Mouse (Mus musculus) forelimb bud, embryonic 11.5 days (tissue): ENCODE measurements at regions not wholly inside any gene's neighbourhood (a gene's known extent, or its start where the extent isn't known, plus 50 kb on each side); places are given as distances from the start of the nearest gene placed in this dataset.

ENCODE experiments used
- DNase-seq: peaks from one replicate; pipeline ENCODE4 v3.0.0-alpha.2; 2012; ENCODE audit warnings: low read depth, low spot score

DNA sequence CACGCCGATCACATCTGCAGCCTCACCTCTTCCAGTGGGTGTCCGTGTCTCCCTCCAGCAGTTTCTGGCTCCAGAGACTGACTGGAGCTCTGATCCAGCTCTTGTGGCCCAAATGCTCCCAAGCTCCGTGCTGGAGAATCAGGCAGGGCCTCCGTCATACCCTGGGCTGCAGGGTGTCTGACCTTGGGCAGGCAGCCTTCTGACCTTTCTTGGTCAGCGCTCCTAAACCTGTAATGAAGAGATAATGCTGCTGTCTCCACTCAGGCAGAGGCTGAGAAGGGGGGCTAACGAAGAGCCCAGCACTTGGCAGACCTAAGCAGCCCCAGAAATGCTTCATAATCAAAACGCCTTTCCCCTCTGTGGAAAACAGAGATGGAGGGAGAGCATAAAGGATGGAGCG is 89.9 kb upstream of the Mef2a start:
- no peak for DNase-seq

DNA sequence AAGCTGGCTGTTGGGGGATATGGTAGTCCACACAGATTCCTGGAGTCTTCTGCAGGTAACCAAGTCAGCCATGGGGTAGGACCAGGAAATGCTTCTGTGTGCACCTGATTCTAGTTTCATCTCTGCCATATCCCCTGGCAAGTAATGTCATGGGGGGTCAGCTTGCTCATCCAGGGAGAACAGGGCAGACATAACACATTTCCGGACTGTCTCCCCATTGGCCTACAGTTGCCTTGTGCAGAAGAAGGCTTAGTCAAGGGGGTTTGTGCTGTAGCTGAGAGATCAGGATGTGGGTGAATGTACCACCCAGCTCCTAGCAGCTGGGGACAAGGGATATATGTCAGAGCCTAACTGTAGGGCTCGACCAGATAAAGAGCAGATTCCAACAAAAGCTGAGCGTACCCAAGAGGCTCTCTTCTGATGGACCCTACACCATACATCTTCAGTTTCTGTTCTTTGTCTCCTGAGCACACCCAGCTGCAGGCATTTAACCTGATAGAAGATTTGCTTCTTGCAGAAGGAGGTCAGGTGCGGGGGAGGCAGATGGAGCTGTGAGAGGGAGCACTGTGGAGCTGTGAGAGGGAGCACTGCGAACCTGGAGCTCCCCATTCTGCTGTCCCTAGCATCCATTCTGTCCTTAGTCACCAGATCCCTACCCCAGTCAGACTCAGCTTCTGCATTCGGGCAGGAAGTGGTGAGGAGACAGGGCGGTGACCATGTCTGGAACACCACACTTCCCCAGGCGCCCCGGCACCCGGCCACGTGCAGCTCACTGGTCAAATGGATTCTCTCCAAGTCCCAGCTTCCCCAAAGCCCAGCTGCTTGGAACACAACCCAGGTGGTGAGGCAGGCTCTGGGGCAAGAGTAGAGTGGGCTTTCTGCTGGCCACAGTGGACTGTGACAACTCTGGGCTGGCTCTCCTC is 88.9 kb upstream of the Mef2a start:
- DNase-seq = no peak

DNA sequence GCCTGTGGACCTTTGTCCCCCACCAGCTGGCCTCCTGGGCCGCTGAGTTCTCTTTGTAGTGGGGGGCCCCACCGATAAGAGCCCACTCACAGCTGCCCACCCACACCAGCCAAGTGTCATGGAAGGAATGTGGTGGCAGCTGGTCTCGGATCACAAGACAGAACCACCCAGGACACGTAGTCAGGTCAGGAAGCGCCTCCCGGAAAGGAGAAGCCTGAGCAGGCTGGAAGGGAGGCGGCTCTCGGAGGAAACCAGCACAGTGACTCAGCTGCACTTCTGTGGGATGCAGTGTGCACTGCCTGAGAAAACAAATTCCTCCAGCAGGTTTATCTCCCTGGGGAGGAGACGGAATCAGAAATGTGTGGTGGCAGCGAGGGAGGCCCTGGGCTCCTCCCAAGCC is 87.2 kb upstream of the Mef2a start:
- DNase-seq = no peak

DNA sequence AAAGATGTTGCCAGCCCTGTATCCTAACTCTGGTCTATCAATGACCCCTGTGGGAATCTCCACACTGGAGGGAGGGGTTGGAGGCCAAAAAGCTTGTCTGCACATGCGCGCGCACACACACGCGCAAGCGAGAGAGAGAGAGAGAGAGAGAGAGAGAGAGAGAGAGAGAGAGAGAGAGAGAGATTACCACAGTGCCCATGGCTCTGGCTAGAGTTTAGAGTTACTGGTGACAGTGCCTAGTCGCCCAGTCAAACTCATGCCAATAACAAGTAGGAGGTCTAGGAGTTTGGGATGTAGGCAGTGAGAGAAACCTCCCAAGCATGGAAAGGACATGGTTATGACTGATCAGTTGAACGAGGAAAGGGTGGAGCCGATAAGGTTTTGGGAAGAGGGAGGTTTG is 86.6 kb upstream of the Mef2a start:
- DNase-seq = no peak

DNA sequence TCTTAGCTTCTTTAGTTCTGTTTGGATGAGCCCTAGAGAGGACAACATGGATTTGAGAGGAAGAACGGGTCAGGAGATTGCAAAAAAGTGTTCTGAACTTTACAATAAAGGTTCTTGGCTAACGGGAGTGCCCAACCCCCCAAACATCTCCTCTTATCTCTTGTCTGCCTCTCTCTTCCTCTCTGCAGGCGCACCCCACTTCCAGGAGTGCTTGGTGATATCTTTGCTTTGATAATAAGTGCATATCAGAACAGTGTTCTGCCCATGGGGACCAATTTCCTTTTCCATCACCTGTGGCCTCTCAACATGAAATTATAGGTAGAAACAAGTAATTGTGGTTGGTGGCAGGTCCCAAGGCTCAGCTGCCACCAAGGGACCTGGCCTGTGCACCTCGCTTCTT is 86.0 kb upstream of the Mef2a start:
- no peak for DNase-seq

DNA sequence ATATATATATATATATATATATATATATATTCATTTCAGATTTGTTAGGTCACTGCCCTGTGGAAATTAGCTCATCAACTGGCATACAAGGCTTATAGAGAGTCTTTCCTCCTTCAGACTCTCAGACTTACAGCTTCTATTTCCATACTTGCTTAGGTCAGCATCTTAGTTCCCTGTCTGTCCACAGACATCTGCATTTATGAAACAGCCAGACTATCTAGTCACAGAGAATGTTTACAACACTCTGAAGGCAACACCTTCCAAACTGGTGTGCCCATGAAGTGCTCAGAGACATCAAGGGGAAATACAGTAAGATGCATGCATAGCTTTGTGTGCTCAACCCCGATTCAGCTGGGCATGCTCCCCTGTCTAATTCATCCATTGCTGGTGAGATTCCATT is 85.2 kb upstream of the Mef2a start:
- no peak for DNase-seq

DNA sequence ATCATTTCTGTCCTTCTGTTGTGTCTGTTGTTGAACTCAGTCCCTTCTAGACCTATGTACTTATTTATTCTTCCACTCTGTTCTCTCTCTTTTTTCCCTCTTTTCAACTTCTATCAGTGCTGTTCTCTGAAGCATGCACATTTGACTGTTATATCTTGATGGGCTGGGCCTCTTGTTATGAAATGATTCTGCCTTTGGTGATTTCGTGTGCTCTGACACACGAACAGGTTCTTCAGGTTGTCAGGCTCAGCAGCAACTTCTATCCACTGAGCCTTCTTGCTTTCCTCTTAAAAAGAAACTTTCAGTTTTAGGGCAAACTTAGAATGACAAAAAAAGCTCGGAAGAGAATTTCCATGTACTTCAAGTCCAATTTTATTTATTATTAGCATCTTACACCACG is 83.4 kb upstream of the Mef2a start:
- no peak for DNase-seq

DNA sequence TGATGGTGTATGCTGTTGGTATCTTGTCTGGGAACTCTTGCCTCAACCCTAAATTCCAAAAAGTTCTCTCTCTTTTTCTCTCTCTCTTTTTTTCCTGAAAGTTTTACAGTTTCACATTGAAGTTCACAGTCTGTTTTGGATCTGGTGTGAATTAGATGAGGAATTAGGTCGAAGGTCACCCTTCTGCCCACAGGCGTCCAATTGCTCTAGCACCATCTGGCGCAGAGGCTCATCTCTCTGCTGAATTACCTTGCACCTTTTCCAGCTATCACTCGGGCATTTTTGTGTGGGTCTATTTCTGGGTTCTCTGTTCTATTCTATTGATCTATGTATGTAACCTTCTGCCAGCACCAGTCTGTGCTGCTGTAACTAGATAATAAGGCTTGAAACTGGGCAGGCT is 81.8 kb upstream of the Mef2a start:
- DNase-seq = no peak

DNA sequence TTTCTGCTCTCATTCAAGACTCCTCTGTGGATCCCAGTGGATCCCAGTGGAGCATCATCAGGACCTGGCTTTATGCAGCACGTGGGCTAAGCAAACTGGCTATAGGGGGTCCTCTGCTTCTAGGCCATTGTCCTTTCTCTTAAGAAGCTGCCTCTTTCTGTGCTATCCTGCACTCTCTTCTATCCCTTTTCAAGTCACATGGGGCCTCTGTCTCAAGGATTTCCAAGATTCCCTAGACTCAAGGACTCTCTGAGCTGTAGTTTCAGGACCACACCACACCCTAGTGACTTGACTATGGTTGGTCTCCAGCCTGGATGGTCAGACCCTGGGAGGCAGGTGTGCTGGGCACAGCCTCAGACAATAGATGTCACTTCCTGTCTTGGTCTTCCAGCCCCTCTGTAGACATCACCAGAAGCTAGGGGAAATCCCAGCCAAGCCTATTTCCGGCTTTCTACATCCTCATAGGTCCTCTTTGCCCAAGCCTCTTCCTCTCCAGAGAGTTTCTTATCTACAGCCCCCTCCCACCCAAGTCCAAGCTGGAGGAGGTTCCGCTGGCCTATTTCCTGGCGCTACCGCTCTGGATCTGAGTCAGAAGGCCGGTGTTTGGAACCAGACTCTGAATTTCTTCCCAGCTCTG is 78.6 kb upstream of the Mef2a start:
- no peak for DNase-seq

- DNase-seq = no peak
Observed at GRCm38 (mm10) chr7:67446606-67447005, 73.9 kb upstream of the Mef2a start.

- no peak for DNase-seq
Observed at GRCm38 (mm10) chr7:67445203-67446041, 72.8 kb upstream of the Mef2a start.

GRCm38 (mm10) chr7:67444523-67444942 is 71.9 kb upstream of the Mef2a start:
- no peak for DNase-seq

- DNase-seq = no peak
Observed at GRCm38 (mm10) chr7:67443666-67444065, 71.0 kb upstream of the Mef2a start.

DNA sequence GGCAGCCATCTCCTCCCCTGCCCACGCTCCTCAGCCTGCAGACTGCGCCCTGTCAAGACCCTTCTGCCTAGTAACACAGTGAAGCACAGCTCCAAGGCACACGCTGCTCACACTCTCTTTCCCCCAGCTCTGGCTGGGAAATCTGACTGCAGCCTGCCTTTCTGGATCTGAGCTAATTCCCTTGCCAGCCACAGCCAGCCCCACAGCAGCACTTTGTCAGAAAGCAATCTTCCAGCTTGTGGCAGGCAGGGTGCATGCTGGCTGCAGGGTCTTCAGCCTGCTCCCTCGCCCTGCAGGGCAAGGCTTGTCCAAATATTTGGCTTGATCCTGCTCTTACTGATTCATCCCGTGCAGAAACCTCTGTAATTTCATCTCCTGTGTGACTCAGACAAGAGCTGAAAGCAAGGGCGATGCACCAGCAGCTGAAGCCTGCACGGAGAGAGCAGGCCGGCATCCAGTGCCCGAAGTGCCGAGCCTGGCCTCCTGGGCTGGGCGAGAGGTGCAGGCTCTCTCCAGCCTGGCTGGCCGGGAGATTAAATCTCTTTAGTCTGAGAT is 70.4 kb upstream of the Mef2a start:
- peak; percentile 16 for DNase-seq

GRCm38 (mm10) chr7:67442284-67442683 is 69.6 kb upstream of the Mef2a start:
- DNase-seq = no peak

DNA sequence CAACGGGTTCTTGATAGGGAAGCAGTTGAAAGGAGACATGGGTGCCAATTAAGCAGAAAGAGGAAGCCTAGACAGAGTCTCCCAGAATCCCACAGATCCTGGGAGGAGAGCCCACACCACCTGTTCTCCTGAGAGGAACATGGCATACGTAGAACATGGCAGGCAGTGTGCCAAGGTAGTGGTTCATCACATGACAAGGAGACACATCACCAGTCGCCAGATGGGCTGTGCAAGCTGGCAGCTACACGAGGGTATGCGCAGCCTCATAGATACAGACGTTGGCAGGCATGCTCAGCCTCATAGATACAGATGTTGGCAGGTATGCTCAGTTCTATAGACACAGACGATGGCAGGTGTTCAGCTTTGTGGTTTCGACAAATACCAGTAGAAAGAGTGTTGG is 68.1 kb upstream of the Mef2a start:
- no peak for DNase-seq

GRCm38 (mm10) chr7:67437216-67438006 is 64.8 kb upstream of the Mef2a start:
- no peak for DNase-seq

DNA sequence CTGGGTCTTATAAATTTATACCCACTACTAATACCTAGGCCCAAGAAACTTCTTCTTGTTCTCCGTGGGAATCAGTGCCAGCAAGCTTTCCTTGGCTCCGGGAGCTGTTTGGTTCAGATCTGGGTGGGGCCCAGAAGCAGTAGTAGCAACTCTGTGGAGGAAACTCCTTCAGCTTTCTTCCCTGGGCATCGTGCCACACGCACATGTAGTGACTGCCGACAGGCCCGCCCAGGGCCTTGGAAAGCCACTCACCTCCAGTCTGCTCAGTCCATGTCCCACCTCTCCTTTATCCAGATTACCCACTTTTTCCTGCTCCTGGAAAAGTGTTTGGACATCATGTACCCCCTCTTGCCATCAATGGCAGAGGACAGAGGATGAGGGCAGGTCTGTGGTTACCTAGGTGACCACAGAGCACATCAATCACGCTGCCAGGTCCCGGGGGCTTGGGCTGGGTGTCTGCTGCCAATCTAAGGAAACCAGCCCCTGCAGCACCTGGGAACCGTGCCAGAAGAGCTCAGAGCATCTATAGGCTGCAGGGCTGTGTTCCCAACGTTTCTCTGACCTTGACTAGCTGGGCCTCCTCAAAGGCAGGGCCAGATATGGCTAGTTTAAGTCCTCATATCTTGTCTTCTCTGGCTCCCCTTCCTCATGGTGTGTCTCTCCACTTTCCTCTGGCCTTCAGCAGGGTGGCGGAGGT is 63.1 kb upstream of the Mef2a start:
- DNase-seq = no peak

GRCm38 (mm10) chr7:67430987-67431386 is 58.3 kb upstream of the Mef2a start:
- no peak for DNase-seq

GRCm38 (mm10) chr7:67430041-67430440 is 57.4 kb upstream of the Mef2a start:
- no peak for DNase-seq
